Mouse (Mus musculus) CD4-positive helper T cell, adult 2 months (primary cell): ENCODE measurements around the gene Pdp2.

Experiments used
- DNase-seq: peaks from one replicate; pipeline ENCODE4 v3.0.0-alpha.2; 2012; ENCODE audit warnings: low read depth, missing footprints, low spot score

Gene Pdp2

GRCm38 (mm10) chr8:104595773-104596536 is 4.7 kb downstream of the Pdp2 start:
- DNase-seq, result peak; percentile 11

- DNase-seq, result no peak
These were observed 6.4 kb downstream of the Pdp2 start for GRCm38 (mm10) chr8:104597656-104598055.

GRCm38 (mm10) chr8:104598496-104598895 is 7.2 kb downstream of the Pdp2 start:
- no peak for DNase-seq

- no peak for DNase-seq
These were observed 10.1 kb downstream of the Pdp2 start for GRCm38 (mm10) chr8:104601386-104601785.

GRCm38 (mm10) chr8:104601941-104602371 is 10.7 kb downstream of the Pdp2 start:
- no peak for DNase-seq

GRCm38 (mm10) chr8:104602468-104603244 is 11.4 kb downstream of the Pdp2 start:
- peak; percentile 73 for DNase-seq

GRCm38 (mm10) chr8:104603245-104603593 is 12.0 kb downstream of the Pdp2 start:
- DNase-seq, result no peak

- no peak for DNase-seq
These were observed 15.1 kb downstream of the Pdp2 start for GRCm38 (mm10) chr8:104606329-104606728.

- no peak for DNase-seq
These were observed 16.7 kb downstream of the Pdp2 start for GRCm38 (mm10) chr8:104607944-104608343.

GRCm38 (mm10) chr8:104609222-104609621 is 18.0 kb downstream of the Pdp2 start:
- no peak for DNase-seq

GRCm38 (mm10) chr8:104610185-104610766 is 19.0 kb downstream of the Pdp2 start:
- no peak for DNase-seq

- no peak for DNase-seq
These were observed 20.4 kb downstream of the Pdp2 start for GRCm38 (mm10) chr8:104611613-104612012.

GRCm38 (mm10) chr8:104613119-104613518 is 21.9 kb downstream of the Pdp2 start:
- no peak for DNase-seq

GRCm38 (mm10) chr8:104620765-104621164 is 29.5 kb downstream of the Pdp2 start:
- DNase-seq, result no peak

- no peak for DNase-seq
These were observed 32.9 kb downstream of the Pdp2 start, which contains the start of gene Cdh16 for GRCm38 (mm10) chr8:104624161-104624560. Cdh16 (minus strand) TSS chr8:104624396.

- DNase-seq, result no peak
These were observed 36.0 kb downstream of the Pdp2 start for GRCm38 (mm10) chr8:104627065-104627740.

GRCm38 (mm10) chr8:104628402-104628801 is 37.2 kb downstream of the Pdp2 start:
- DNase-seq, result no peak

- no peak for DNase-seq
These were observed 38.3 kb downstream of the Pdp2 start for GRCm38 (mm10) chr8:104629306-104630110.

- DNase-seq, result no peak
These were observed 38.8 kb downstream of the Pdp2 start for GRCm38 (mm10) chr8:104630111-104630479.

GRCm38 (mm10) chr8:104630574-104630973 is 39.3 kb downstream of the Pdp2 start:
- DNase-seq, result peak; percentile 53
